Mouse (Mus musculus) liver (tissue): ENCODE data around the gene Ptprc.

Experiments used
- DNase-seq: peaks from one replicate; pipeline ENCODE4 v3.0.0-alpha.2; 2020; ENCODE audit warnings: mixed read lengths

Ptprc gene

GRCm38 (mm10) chr1:138029649-138030048, 145.9 kb downstream of the Ptprc start:
- DNase-seq = no peak

DNA sequence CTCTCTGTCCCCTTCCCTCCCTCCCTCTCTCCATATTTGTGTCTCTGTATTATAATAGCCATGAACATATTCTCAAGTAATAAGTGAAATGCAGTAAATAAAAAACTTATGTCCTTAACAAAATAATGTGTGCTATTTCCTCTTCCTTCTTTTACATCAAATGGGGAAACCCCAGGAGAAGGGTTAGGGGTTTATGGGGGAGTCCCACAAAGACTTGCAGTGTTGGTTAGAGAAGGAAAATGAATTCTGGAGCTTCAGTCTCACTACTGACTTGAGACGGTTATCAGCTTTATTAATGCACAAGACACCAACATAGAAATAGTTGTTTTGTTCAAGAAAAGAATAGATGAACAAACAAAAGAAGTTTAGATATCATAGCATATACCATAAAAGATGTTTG, 150.2 kb downstream of the Ptprc start:
- DNase-seq = no peak

- no peak for DNase-seq
Observed at GRCm38 (mm10) chr1:138023601-138024000, 151.9 kb downstream of the Ptprc start.

GRCm38 (mm10) chr1:138022918-138023295, 152.6 kb downstream of the Ptprc start:
- DNase-seq = no peak

DNA sequence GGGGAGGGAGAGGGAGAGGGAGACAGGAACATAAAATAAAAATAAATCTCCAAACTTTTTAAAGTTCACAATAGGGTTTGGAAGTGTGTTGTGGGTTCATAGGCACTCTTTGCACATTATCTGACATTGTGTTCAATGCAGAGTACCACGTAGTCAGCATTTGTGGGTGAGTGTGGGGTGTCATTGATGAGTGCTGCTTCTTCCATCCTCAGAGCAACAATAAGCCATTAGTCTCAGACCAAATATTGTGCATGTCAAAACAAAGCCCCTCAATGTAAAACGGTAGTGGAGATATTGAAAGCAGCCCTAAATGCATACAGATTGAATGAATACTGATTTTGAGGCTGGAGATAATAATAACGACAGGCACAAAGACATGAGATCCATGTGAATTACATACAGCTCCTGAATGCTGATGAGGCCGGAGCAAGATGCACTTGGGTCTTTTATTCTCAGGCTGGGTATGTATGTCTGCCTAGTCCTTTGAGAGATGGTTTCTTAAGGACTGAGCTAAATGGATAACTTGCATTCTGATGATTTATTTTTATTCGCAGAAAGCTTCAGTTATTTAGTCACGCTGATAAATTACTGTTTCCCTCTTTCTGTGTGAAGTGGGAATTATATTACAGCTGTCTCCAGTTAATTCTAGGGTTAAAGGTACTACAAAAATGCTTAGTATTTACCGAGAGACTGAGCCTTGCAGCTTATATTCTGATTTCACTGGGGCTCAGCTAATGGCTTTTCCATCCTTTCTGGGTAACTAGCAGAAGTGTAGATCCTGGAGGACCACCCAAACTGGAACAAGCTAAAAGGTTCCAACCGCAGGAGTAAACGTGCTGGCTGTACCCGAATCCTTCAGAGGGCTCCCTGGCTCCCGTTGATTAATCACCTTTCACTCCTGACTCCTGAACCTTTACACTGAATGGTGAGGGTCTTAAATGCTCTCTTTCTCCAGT, 153.3 kb downstream of the Ptprc start:
- DNase-seq = no peak
